Mouse (Mus musculus) kidney, adult 8-10 months (tissue): ENCODE measurements around the gene Snx11.
"Not testable (repeated sequence)": the region's sequence is repeated elsewhere in the genome, so short reads cannot be mapped to it uniquely, and the experiment has no call there.

Source experiments
- DNase-seq, 2 experiments: peaks; one replicate each; pipeline ENCODE4 v3.0.0; 2022

Gene Snx11

DNA sequence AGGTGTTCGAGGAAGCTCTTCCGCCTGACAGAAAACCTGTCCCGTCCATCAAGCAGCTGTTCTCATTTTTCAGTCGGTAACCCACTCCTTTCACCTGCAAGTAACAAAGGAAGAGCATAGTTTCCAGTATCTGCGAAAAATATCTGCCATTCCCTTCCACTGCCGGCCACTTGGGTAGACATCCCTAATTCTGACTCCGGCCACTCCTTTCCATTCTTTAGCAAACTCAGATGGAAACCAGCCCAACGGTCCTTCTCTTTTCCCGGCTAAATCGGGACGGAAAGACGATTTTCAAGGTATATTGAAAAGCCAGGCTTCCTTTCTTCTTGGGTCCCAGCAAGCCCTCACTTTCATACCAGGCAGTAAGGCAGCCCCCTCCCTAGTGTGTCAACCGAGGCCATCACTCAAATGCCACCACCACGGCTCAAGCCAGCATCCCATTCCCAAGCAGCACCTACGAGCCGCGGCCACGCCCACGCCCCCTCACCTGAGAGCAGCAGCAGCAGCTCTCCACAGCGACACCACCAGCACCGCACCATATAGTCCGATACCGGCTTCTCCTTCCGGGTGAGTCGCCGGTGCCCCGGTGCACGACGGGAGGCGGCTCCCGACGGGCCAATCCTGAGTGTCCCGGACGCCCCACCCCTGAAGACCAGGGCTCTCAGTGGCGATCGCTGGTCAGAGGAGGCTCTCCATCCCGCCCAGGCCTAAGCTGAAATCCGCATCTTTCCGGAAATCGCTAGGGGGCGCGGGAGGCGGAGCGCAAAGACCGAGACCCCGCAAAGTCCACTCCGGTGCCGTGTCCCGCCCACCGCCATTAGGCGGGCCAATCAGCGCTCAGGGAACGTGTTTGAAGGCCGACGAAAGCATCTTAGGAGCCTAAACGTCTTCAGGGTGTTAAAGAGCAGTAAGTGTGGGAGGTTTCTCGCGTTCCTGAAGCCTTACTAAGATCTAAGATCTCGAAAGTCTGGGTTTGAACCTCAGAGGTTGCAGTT lies at the start of gene Snx11:
TSS of gene Snx11 (minus strand) at position 592 of the 995 bp plus-strand sequence.
- DNase-seq: peak; percentile 100

DNA sequence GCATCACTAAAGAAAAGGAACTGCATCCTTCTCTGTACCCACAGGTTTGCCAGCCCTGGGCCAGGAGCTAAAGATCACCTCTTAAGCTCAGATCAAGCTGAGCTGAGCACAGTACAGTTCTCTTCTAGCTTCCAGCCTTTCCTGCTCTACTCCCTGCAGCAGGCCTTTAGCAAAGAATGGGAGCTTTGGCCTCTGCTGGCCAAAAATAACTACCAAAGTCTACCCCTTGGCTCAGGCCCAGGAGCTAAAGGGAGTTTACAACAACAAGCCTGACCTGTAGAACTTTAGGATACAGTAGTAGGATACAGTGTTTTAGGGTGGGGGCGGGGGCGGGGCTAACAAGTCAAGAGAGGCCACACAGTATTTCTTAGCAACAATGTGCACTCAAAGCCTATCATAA lies 49.1 kb upstream of the Snx11 start:
- peak; percentile 47 to 48 for DNase-seq

DNA sequence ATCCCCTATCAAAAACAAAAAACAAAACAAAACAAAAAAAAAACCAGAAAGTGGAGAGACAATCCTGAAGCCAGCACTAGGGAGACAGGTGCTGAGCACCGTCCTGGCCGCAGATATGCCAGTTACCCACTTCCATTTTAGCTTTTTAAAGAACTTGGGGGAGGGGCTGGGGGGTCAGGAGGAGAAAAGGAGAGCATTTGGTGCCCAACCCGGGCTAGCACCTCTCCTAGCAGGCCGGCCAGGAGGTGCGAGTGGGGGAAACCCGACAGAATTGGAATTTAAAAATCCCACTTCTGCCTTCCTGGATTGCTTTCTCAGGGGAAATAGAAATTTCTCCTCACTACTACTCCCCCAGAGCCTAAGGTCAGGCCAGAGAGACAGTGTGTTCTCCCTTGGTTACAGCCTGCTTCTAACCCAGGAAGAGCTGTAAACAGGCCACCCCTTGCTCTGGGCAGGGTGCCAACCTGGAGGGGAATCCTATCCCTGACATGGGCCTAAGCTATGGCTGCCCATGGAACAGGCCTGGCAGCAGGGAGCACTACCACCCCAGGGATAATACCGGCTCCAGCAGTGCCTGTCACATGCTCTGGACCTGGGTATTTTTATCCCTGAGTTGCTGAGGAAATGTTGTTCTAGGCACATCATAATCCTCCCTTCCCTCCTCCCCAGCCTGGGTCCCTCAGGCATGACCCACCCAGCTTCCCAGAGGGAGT lies 47.6 kb upstream of the Snx11 start:
- peak; percentile 55 to 56 for DNase-seq

DNA sequence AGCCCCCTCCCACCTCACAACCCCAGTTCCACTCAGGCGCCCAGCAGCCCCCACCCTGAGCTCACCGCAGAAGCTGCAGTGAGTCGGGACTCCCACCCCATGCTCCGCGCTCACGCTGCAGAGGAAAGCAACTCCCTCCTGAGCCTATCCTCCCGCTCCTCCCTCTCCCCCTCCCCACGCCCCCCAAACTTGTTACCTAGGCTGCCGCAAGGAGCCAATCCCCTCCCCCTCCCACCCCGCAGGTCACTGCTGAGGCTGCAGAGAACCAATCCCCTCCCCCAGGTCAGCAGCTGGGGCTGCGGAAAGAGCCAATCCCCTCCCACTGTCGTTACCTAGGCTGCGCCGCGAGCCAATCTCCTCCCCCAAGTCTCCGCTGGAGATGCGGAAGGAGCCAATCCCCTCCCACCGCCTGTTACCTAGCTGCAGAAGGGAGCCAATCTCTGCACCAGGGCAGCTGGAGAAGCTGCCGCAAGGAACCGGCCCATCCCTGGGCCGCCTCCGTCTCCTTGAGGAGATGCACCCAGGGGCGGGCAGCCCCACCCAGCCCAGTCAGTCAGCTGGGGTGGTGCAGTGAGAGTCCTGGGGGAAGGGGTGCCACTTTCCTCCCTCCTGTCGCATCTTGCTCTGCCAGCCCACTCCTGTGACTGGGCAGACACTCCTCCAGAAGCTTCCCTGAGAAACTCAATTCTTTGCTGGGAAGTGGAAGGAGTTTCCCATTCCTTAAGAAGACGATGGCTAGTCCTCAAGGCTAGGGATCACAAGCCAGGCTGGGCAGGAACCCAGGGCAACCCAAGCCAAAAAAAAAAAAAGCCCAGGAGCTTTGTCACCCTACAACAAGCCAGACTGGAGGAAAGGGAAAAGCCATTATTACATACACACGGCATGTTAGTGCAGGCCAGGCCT lies 46.8 kb upstream of the Snx11 start:
- peak; percentile 90 to 93 for DNase-seq

DNA sequence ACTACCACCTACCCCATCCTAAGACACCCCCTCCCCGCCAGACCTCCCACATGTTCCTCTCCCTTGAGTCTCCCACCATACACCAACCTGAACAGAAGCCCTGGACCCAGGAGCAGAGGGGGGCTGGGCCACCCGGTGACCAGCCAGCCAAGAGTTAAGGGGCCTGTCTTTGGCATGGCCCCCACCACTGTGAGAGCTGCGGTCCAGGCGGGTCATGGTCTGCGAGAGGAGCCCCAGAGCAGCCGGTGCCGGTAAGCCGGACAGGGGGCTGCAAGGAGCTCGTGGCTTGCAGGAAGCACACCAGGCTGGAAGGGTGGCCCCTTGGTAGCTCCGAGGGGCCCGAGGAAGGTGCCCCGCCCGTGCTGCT lies 46.1 kb upstream of the Snx11 start:
- DNase-seq: no peak

- peak in 1 of 2 experiments; percentile 23 for DNase-seq
Observed at GRCm38 (mm10) chr11:96822675-96823470, 45.5 kb upstream of the Snx11 start.

DNA sequence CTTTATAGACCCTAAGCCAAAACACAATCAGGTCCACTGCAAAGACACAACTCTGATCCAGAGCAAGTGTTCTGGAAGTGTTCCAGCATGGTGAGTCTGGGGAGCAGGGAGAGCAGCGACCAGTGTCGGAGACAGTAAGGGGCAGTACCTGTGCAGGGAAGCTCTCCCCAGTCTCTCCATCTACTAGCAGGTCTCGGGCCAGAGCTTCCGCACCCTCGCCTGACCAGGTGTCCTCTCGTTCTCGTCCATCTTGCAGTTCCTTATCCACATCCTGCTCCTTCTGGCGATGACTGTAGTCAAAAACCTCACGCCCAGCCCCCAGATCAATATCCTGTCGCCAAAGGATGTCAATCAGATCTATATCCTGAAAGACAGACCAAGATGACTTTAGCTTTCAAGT lies 44.6 kb upstream of the Snx11 start:
- DNase-seq: no peak

DNA sequence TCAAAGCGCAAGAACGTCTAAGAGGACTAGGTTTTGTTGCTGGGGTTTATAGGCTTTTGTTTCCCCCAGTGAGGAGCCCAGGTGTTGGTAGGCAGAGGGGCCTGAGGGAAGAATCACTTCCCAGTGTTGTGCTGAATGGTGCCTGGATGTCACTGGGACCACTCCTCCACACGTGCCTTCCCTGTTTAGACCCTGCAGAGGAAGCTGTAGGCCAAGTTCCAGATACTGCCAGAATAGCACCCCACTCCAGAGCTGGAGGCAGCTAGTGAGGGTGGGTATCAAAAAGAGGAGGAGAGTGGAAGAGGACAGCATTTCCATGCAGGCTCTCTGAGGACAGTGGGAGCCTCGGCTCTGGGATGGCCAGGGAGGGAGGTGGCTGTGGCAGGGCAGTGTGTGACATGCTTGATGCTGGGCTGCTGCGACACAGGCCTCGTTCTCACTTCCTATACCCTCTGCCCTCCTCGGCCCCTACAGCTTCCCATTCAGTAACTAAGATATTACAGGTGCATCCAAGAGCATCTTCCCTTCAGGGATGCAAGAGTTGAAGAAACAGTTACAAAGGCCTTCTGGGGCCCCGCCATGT lies 40.9 kb upstream of the Snx11 start:
- DNase-seq: no peak

DNA sequence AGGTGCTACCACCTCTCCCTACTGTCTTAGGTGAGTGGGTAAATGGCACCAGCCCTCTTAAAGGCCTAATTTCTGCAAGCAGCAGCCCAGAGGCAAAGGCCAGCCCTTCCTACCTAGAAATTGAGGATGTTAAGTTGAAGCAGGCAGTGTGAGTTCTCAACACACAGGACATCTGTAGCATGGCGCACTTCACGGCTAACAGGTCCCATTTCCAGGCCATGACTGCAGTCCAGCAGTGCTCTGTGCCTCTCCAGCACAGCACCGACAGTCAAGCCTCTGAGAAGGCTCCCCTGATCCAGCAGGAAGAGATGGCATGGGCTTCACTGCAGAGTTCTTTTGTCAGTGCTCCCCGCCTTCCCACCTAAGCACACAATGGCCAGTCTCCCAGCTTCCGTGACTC lies 39.6 kb upstream of the Snx11 start:
- DNase-seq: no peak

GRCm38 (mm10) chr11:96816494-96816893 lies 39.1 kb upstream of the Snx11 start:
- DNase-seq: no peak

DNA sequence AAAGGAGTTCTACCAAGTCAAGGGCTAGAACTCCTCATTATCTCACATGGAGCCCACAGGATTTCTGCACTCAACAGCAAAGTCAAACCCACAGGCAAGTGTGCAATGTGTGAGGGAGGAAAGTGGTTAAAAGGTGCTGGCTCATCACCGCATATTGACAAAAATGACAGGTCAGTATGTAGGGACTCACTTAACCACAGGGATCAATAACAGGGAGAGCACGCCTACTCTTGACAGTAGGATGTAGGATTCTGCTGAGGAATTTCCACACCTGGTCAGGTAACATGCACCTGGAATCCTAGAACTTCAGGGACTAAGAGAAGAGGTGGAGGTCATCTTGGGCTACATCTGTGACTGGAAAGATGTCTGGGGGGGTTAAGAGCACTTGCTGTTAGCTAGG lies 38.5 kb upstream of the Snx11 start:
- no peak for DNase-seq

GRCm38 (mm10) chr11:96814443-96814842 lies 37.1 kb upstream of the Snx11 start:
- DNase-seq: no peak

DNA sequence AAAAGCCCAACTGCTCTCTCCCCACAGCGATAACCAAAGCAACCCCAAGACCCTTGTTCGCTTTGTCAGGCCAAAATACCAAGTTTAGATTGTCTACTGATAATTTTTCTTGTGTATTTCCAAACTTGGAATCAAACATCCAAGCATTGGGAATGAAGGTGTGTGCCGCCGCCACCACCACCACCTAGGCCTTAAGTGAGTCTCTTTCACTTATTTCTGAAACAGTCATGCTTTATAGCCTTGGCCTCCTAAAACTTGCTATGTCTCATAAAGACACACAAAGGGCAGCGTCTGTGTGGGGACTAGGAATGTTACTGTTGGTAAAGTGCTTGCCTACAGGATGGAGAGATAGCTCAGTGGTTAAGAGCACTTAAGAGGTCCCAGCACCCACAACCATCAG lies 36.6 kb upstream of the Snx11 start:
- DNase-seq: no peak

DNA sequence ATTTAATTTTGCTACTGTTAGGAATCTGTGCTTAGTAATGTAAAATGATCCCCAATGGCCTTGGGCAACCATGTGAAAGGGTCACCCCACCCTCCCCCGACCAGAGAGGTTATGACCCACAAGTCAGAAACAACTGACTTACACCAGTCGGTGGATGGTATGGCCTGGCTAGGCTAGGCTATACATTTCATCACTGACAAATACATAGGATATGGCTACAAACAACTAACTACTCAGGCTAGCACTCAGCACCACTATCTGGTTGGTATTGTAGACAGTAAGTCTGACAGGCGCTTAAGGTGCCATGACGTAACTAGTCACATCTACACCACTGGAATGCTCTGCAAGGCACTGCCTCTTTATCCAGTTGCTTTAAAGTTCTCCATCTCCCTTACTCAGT lies 36.1 kb upstream of the Snx11 start:
- DNase-seq: no peak

DNA sequence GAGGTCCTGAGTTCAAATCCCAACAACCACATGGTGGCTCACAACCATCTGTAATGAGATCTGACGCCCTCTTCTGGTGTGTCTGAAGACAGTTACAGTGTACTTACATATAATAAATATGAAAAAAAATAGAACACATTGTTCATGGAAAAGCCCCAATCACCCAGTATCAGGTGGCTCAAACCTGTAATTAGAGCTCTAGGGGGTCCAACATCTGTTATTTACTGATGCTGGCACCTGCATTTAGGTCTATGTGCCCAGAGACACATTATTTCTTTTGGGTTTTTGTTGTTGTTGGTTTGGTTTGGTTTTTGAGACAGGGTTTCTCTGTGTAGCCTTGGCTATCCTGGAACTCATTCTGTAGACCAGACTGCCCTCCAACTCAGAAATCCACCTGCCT lies 33.8 kb upstream of the Snx11 start:
- not testable (repeated sequence) for DNase-seq

- DNase-seq: no peak
Observed at GRCm38 (mm10) chr11:96809562-96810235, 32.3 kb upstream of the Snx11 start.

DNA sequence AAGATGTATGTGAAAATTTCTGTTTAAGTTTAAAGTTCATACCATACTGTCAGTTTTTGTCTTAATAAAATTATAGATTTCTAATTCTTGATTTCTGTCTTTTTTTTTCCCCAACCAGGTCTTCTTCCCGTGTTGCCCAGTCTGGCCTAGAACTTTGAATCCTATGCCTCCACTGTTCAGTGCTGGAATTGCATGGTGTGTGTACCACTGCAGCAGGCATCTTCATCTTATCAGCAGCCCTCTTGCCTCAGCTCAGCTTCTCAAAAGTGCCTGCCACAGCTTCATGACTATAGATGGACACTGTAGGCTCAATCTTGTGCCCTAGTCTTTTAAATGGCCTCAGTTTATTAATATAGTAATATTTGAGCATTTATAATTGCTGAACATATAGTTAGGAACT lies 30.7 kb upstream of the Snx11 start:
- DNase-seq: no peak

- DNase-seq: no peak
Observed at GRCm38 (mm10) chr11:96805606-96806005, 28.2 kb upstream of the Snx11 start.

DNA sequence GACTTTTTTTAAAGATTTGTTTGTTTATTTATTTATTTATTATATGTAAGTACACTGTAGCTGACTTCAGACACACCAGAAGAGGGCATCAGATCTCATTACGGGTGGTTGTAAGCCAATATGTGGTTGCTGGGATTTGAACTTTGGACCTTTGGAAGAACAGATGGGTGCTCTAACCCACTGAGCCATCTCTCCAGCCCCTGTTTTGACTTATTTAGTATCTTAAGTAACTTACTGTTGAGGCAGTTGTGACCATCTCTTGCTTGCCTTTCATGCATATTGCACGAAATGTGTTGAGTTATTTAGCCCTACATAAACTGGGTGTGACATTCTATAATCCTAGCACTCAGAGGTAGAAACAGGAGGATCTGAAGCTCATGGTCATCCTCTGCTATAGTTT lies 22.2 kb upstream of the Snx11 start:
- DNase-seq: no peak

DNA sequence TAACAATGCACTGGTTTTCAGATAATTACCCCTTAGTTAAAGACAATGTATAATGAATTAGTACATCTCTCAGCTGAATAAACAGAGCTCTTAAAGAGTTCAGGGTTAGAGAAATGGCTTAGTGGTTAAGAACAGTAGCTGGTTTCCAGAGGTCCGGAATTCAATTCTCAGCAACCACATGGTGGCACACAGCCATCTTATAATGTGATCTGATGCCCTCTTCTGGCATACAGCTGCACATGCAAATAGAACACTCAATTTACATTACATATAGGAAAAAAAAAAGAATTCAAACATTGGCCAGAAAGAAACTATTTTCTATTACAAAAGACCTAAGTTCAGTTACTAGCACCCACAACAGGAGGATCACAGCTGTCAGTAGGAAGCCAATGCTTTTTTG lies 19.2 kb upstream of the Snx11 start:
- DNase-seq: no peak

DNA sequence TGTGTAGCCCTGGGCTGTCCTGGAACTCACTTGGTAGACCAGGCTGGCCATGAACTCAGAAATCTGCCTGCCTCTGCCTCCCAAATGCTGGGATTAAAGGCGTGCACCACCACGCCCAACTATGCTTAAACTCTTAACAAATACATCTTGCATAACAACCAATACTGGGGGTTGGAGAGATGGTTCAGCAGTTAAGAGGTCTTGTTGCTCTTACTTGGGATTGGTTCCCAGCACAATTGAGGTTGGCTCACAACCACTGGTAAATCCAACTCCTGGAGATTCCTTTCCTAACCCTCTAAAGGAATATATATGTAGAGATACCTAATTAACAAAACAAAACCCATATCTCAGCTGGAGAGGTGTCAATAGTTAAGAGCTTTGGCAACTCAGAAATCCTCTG lies 18.7 kb upstream of the Snx11 start:
- no peak for DNase-seq
